Mouse (Mus musculus): ENCODE data around the gene Hsd3b1.

DNA sequence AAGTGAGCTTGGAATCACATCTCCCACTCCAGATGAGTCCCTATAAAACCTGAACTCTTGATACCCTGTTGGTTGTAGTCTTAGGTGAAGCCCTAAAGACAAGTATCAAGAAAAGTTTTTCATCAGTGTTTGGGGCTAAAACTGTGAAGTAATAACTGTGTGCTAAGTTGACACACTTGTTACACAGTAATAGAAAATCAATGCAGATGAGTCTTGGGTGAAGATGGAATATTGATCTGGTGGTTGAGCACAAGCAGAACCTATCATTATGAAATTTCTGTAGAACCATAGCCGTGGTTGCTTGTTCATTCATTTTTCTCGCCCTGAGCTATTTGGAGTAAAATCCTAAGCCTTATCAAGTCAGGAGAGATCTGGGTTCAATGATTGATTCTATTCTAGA is 8.6 kb upstream of the Hsd3b1 start:
- TF ChIP-seq CTCF (conservative IDR thresholded peaks at IDR 0.05; ENCODE audit: low read length) (no peak), NANOG (IDR thresholded peaks at IDR 0.05; ENCODE audit: borderline replicate concordance, low read length) (no peak), POU5F1 (IDR thresholded peaks at IDR 0.05; ENCODE audit: borderline replicate concordance, low read length) (no peak)
